Mouse (Mus musculus) cerebellum, adult 2 months (tissue): Measurements from ENCODE around the gene Igflr1. TPM values are rescaled to one million over a fixed set of nuclear protein-coding genes. Genes with fewer than 3 reads are reported as not detected.
A peak's percentile ranks its signal among the peaks of the same experiment; 100 is the strongest.

Experiments
- DNase-seq, 2 experiments: peaks; one replicate each; pipeline ENCODE4 v3.0.0; 2021
- H3K27ac ChIP-seq: fragments of 200-500 bp; 2 replicates; pipeline ENCODE4 v1.5.1; 2012; ENCODE audit warnings: low read length, control low read depth, inconsistent platforms; ENCODE audit not compliant: insufficient read depth
- H3K27me3 ChIP-seq: fragments of 200-500 bp; 2 replicates; pipeline ENCODE4 v1.6.1; 2012; ENCODE audit warnings: inconsistent platforms, mild to moderate bottlenecking, low read length, moderate library complexity; ENCODE audit not compliant: control insufficient read depth, insufficient read depth
- H3K4me1 ChIP-seq: fragments of 200-500 bp; 2 replicates; pipeline ENCODE4 v1.6.1; 2011; ENCODE audit warnings: low read length; ENCODE audit not compliant: control insufficient read depth, insufficient read depth
- H3K4me3 ChIP-seq: fragments of 200-500 bp; replicated peaks from 2 replicates; pipeline ENCODE3; 2011; ENCODE audit warnings: mild to moderate bottlenecking, low read depth, low read length, control low read depth; ENCODE audit not compliant: insufficient read depth
- CTCF ChIP-seq: fragments of 200-500 bp; IDR thresholded peaks from 2 replicates; pipeline ENCODE4 v1.5.1; 2011; ENCODE audit warnings: low read depth, mild to moderate bottlenecking, control low read depth, low read length, moderate library complexity, borderline replicate concordance; ENCODE audit not compliant: insufficient read depth
- POLR2A ChIP-seq: fragments of 200-500 bp; IDR thresholded peaks from 2 replicates; pipeline ENCODE4 v1.6.1; 2011; ENCODE audit warnings: low read length, control low read depth, borderline replicate concordance; ENCODE audit not compliant: insufficient read depth
- WGBS: fragments of 180-500 bp; shearing (Covaris S2); methylation state at CpG from one replicate; pipeline ENCODE4 v1.1.7; 2018; 5-methylcytosine and 5-hydroxymethylcytosine counted together
- polyA plus RNA-seq: library from polyadenylated mRNA; depleted of rRNA; stranded (reverse); fragments of >200 nt; gene quantifications from 2 replicates; pipeline ENCODE4 v1.2.3, GENCODE M21; 2012

Gene Igflr1
- polyA plus RNA-seq, 1 experiment = 8.3 TPM

- Histone ChIP-seq H3K27me3 (no peaks in the 10 kb centered on the region), H3K4me3 (no peak overlapping the region), H3K4me1 (peaks cover 11% of the 10 kb centered on the region), H3K27ac (no peak overlapping the region)
- no peak for DNase-seq
- TF ChIP-seq CTCF = no peak
- no peak for TF ChIP-seq POLR2A
- 76% methylated on average over 11 of the region's 11 CpGs for WGBS
These were observed 2.3 kb downstream of the Igflr1 start for GRCm38 (mm10) chr7:30567555-30567954.

GRCm38 (mm10) chr7:30572389-30572788 is 7.2 kb downstream of the Igflr1 start:
- Histone ChIP-seq H3K27ac (no peak overlapping the region), H3K4me3 (no peak overlapping the region), H3K27me3 (no peaks in the 10 kb centered on the region), H3K4me1 (peaks cover 18% of the 10 kb centered on the region)
- no peak for TF ChIP-seq CTCF
- DNase-seq = no peak
- 65% methylated on average over 5 of the region's 5 CpGs for WGBS

- 8% methylated on average over 2 of the region's 2 CpGs for WGBS
- Histone ChIP-seq H3K27me3 (no peaks in the 10 kb centered on the region), H3K4me1 (peaks cover 18% of the 10 kb centered on the region), H3K4me3 (no peak overlapping the region), H3K27ac (no peak overlapping the region)
- TF ChIP-seq CTCF = no peak
- no peak for TF ChIP-seq POLR2A
- DNase-seq = peak; percentile 83 to 88
These were observed 7.7 kb downstream of the Igflr1 start for GRCm38 (mm10) chr7:30572969-30573368.

GRCm38 (mm10) chr7:30579950-30580349 is 14.7 kb downstream of the Igflr1 start:
- Histone ChIP-seq H3K27ac (no peak overlapping the region), H3K4me3 (no peak overlapping the region), H3K27me3 (no peaks in the 10 kb centered on the region), H3K4me1 (no peaks in the 10 kb centered on the region)
- no peak for DNase-seq
- 84% methylated on average over 8 of the region's 8 CpGs for WGBS
- TF ChIP-seq POLR2A (no peak), CTCF (no peak)

GRCm38 (mm10) chr7:30581547-30581946 is 16.3 kb downstream of the Igflr1 start:
- DNase-seq = peak in 1 of 2 experiments; percentile 19
- Histone ChIP-seq H3K27ac (no peak overlapping the region), H3K4me1 (0 out of 2 replicates have a peak, but pooled peaks cover under 1% of the 10 kb centered on the region), H3K27me3 (no peaks in the 10 kb centered on the region), H3K4me3 (no peak overlapping the region)
- WGBS = 91% methylated on average over 16 of the region's 16 CpGs
- TF ChIP-seq POLR2A (no peak), CTCF (no peak)

GRCm38 (mm10) chr7:30584339-30584738 is 19.1 kb downstream of the Igflr1 start:
- no peaks in the 10 kb centered on the region for H3K27me3 ChIP-seq
- no peak for TF ChIP-seq POLR2A
- H3K4me1 ChIP-seq = peaks cover 7% of the 10 kb centered on the region; the same call in 1 of the 2 replicates
- no peak for DNase-seq
- 93% methylated on average over 10 of the region's 10 CpGs for WGBS
- H3K4me3 ChIP-seq = no peak overlapping the region
- no peak overlapping the region for H3K27ac ChIP-seq

- Histone ChIP-seq H3K4me1 (peaks cover 7% of the 10 kb centered on the region; the same call in 1 of the 2 replicates), H3K27ac (no peak overlapping the region), H3K4me3 (no peak overlapping the region), H3K27me3 (no peaks in the 10 kb centered on the region)
- TF ChIP-seq CTCF = no peak
- TF ChIP-seq POLR2A = no peak
- WGBS = 95% methylated on average over 7 of the region's 7 CpGs
- DNase-seq = no peak
These were observed 19.9 kb downstream of the Igflr1 start for GRCm38 (mm10) chr7:30585170-30585569.

- H3K27ac ChIP-seq = no peak overlapping the region
- WGBS = 60% methylated on average over 28 of the region's 28 CpGs
- TF ChIP-seq CTCF = no peak
- no peak for TF ChIP-seq POLR2A
These were observed 21.3 kb downstream of the Igflr1 start for GRCm38 (mm10) chr7:30586455-30587020.

More at GRCm38 (mm10) chr7:30586455-30587020, 21.3 kb downstream of the Igflr1 start:
- H3K4me3 ChIP-seq = no peak overlapping the region
- no peaks in the 10 kb centered on the region for H3K27me3 ChIP-seq
- peaks cover 7% of the 10 kb centered on the region; the same call in 1 of the 2 replicates for H3K4me1 ChIP-seq
- DNase-seq = no peak
